Mouse (Mus musculus): ENCODE results near the gene Cldn14. TPM values are rescaled to one million over a fixed set of nuclear protein-coding genes. Genes with fewer than 3 reads are reported as not detected.
"Not testable (repeated sequence)": the region's sequence is repeated elsewhere in the genome, so short reads cannot be mapped to it uniquely, and the experiment has no call there.

Cldn14 gene
- polyA plus RNA-seq, 1 experiment from 2014 or later: 0.37 TPM

DNA sequence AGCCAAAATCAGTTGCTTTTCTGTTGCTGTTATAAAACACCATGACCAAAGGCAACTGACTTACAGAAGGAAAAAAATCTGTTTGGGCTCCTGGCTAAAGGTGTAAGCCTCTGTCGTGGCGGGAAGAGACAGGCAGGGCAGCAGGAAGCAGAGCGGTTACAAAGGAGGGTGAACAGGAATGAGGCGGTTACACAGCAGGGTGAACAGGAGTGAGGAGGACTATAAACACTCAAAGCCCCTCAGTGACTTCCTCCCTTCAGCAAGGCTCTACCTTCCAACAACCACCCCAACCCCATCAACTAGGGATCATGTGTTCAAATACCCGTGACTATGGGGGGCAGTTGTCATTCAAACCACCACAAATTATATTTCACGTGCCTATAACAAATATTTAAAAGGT, 5.2 kb downstream of the Cldn14 start:
- no peak overlapping the region for H3K4me2 ChIP-seq
- no peaks in the 10 kb centered on the region for H3K9me3 ChIP-seq
- no peaks in the 10 kb centered on the region for H3K36me3 ChIP-seq
- H3K27ac ChIP-seq: no peak overlapping the region
- no peak overlapping the region for H3K4me3 ChIP-seq (replicated peaks)
- H3K27me3 ChIP-seq (replicated peaks): no peaks in the 10 kb centered on the region
- WGBS: 90% methylated on average over 6 of the region's 6 CpGs
- H3K4me1 ChIP-seq: 0 out of 2 replicates have a peak, but pooled peaks cover 3% of the 10 kb centered on the region
- H3K9ac ChIP-seq: no peak overlapping the region
- no peak for ATAC-seq (ENCODE audit: insufficient read depth, low FRiP score, low read depth)

DNA sequence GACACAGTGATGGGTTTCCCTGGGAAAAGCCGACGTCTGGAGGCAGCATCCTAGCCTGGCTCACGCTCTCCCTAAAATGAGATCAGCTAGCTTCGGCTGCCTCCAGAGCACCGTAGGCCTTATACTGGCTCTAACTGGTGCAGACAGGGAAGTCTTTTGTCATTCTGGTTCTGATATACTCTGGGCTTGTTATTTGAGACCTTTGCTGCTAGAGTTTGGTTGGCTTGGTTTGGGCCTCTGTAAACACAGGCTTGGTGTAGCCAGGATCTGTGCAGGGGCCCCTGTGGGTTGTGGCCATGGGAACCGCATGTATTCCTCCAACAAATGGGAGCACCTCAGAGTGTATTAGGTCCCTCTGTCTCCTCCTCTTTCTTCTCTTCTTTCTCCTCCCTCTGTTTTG, 7.3 kb downstream of the Cldn14 start:
- no peaks in the 10 kb centered on the region for H3K27me3 ChIP-seq (replicated peaks)
- no peaks in the 10 kb centered on the region for H3K9me3 ChIP-seq
- WGBS: 66% methylated on average over 6 of the region's 6 CpGs
- ATAC-seq (ENCODE audit: insufficient read depth, low FRiP score, low read depth): no peak
- no peak overlapping the region for H3K27ac ChIP-seq
- no peak overlapping the region for H3K4me2 ChIP-seq
- H3K9ac ChIP-seq: no peak overlapping the region
- H3K36me3 ChIP-seq: no peaks in the 10 kb centered on the region
- no peaks in the 10 kb centered on the region for H3K4me1 ChIP-seq
- no peak overlapping the region for H3K4me3 ChIP-seq (replicated peaks)

DNA sequence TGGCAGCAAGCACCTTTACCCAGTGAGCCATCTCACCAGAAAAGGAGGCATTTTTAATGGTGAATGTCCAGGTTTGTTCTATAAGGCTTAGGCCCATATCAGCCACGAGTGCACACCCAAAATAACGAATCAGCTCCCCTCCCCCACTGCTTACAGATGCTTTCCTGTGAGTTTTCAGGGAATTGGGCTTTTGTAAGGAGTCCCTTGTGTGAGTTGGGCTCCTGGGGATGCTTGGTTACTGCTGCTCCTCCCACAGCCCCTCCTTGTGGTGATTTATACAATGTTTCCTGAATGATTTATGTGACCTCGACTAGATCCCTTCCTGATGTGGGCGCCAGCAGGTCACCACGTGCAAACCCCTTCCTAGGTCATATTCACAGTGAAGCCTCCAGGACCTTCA, 9.7 kb downstream of the Cldn14 start:
- no peak overlapping the region for H3K4me2 ChIP-seq
- no peaks in the 10 kb centered on the region for H3K4me1 ChIP-seq
- no peaks in the 10 kb centered on the region for H3K27me3 ChIP-seq (replicated peaks)
- H3K4me3 ChIP-seq (replicated peaks): no peak overlapping the region
- H3K9me3 ChIP-seq: no peaks in the 10 kb centered on the region
- H3K27ac ChIP-seq: no peak overlapping the region
- H3K36me3 ChIP-seq: no peaks in the 10 kb centered on the region
- H3K9ac ChIP-seq: no peak overlapping the region
- WGBS: 34% methylated on average over 5 of the region's 5 CpGs
- ATAC-seq (ENCODE audit: insufficient read depth, low FRiP score, low read depth): no peak

DNA sequence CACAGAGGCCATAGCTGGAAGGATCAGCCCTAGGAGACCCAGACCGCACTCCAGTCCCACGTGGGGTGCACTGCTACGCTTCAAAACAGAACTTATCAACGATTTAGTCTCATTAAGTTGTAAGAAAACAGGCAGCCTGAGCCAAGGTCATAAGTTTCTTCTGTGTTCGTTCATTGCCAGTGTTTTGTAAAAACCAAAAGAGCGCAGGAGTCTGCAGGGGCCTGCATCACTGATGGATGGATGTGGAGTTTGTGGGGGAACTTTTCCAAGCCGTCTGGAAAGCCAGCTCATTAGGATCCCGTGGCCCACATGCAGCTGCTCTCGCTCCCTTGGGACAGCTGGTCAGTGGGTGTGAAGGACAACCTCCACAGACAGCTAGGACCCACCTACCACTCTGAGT, 25.1 kb downstream of the Cldn14 start:
- H3K36me3 ChIP-seq: no peaks in the 10 kb centered on the region
- H3K9ac ChIP-seq: no peak overlapping the region
- ATAC-seq (ENCODE audit: insufficient read depth, low FRiP score, low read depth): no peak
- no peaks in the 10 kb centered on the region for H3K9me3 ChIP-seq
- no peaks in the 10 kb centered on the region for H3K27me3 ChIP-seq (replicated peaks)
- 53% methylated on average over 9 of the region's 9 CpGs for WGBS
- H3K4me1 ChIP-seq: no peaks in the 10 kb centered on the region
- no peak overlapping the region for H3K4me3 ChIP-seq (replicated peaks)
- no peak overlapping the region for H3K4me2 ChIP-seq
- no peak overlapping the region for H3K27ac ChIP-seq

DNA sequence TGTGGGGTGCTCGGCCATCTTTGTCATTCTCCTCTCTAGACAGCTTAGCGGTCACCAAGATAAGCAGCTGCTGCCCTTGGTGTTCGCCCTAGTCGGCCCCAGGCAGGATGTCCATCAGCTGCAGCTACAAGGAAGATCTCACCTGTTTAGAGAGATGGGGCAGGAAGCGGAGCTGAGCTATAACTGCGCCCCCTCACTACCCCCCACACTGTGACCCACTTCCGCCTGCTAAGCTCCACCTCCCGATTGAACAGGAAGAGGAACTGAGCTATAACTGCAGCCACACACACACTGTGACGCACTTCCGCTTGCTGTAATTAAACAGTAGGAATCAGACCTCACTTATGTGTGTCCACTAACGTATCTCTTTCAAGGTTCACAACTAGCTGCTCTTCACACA, 26.3 kb downstream of the Cldn14 start:
- Histone ChIP-seq H3K4me1 (no peaks in the 10 kb centered on the region), H3K27me3 (replicated peaks) (no peaks in the 10 kb centered on the region), H3K4me3 (replicated peaks) (no peak overlapping the region), H3K36me3 (no peaks in the 10 kb centered on the region), H3K4me2 (no peak overlapping the region), H3K27ac (no peak overlapping the region), H3K9me3 (no peaks in the 10 kb centered on the region), H3K9ac (no peak overlapping the region)
- ATAC-seq (ENCODE audit: insufficient read depth, low FRiP score, low read depth): no peak
- WGBS: 80% methylated on average over 11 of the region's 11 CpGs

DNA sequence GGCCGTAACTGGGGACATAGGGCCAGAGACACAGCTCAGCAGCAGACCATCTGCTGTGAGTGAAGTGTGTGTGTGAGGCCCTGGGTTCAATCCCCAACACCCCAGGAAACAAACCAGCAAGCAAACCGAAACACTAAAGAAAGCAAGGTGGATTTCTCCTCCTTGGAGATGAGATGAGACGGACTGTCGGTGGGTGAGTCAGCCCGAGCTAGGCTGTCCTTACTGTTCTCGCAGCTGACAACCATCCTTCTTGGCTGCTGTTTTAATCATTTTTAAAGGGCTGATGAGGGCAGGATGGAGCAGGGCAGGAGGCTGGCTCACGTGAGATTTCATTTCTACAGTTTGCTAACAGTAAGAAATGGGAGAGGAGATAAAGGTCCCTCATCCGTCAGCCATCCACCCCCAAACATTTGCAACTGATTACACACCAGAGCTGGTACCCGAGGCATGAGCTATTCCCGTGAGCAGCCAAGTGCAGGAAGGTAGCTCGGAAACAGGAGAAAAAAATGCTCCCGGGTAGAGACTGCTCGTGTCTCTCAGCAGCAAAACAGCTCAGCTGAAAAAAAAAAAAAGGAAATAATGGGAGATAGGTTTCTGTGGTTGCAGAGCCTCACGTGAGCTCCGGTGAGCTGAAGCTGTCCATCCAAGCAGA, 27.3 kb downstream of the Cldn14 start:
- no peaks in the 10 kb centered on the region for H3K27me3 ChIP-seq (replicated peaks)
- H3K9ac ChIP-seq: no peak overlapping the region
- H3K4me3 ChIP-seq (replicated peaks): no peak overlapping the region
- no peak for ATAC-seq (ENCODE audit: insufficient read depth, low FRiP score, low read depth)
- 60% methylated on average over 15 of the region's 15 CpGs for WGBS
- no peaks in the 10 kb centered on the region for H3K9me3 ChIP-seq
- no peaks in the 10 kb centered on the region for H3K36me3 ChIP-seq
- H3K27ac ChIP-seq: no peak overlapping the region
- no peak overlapping the region for H3K4me2 ChIP-seq
- H3K4me1 ChIP-seq: no peaks in the 10 kb centered on the region

DNA sequence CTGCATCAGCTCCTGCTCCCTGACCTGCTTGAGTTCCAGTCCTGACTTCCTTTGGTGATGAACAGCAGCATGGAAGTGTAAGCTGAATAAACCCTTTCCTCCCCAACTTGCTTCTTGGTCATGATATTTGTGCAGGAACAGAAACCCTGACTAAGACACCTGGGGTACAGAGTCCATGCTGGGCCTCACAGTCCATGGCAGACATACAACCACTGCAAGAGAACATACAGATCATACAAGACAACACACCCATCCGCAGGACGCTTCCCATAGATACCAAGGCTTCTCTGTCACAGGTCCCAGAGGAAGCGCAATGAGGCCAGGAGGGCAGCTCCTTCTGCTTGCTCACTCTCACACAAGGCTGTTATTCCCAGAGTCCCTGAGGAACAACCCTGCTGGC, 28.3 kb downstream of the Cldn14 start:
- not testable (repeated sequence) for H3K27ac ChIP-seq; H3K4me3 ChIP-seq (replicated peaks); H3K4me2 ChIP-seq; H3K9ac ChIP-seq; H3K36me3 ChIP-seq; H3K4me1 ChIP-seq; H3K27me3 ChIP-seq (replicated peaks); ATAC-seq (ENCODE audit: insufficient read depth, low FRiP score, low read depth); H3K9me3 ChIP-seq
- 92% methylated on average over 3 of the region's 3 CpGs for WGBS

DNA sequence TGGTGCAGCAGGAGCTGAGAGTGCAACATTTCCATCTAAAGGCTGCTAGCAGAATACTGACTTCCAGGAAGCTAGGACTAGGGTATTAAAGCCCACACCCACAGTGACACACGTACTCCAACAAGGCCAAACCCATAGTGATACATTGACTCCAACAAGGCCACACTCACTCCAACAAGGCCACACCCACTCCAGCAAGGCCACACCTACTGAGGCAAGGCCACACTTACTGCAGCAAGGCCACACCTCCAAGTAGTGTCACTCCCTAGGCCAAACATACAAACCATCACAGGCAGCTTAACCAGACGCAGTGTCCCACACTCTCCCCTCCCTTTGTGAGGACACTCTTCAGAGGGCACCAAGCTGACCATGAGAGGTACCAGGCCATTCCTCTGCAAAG, 29.3 kb downstream of the Cldn14 start:
- Histone ChIP-seq H3K9me3 (no peaks in the 10 kb centered on the region), H3K9ac (no peak overlapping the region), H3K4me3 (replicated peaks) (no peak overlapping the region), H3K36me3 (no peaks in the 10 kb centered on the region), H3K4me1 (no peaks in the 10 kb centered on the region), H3K27ac (no peak overlapping the region), H3K27me3 (replicated peaks) (no peaks in the 10 kb centered on the region), H3K4me2 (no peak overlapping the region)
- no peak for ATAC-seq (ENCODE audit: insufficient read depth, low FRiP score, low read depth)
- WGBS: 72% methylated on average over 2 of the region's 2 CpGs

DNA sequence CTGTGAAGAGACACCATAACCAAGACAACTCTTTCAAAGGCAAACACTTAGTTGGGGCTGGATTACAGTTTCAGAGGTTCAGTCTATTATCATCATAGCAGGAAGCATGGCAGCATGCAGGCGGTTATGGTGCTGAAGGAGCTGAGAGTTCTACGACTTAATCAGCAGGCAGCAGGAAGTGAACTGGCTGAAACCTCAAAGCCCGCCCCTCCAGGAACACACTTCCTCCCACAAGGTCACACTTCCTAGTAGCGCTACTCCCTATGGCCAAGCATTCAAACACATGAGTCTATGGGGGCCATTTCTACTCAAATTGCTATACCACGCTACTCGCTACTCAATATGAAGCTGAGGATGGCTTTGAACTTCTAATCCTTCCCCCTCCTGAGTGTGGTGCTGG, 31.1 kb downstream of the Cldn14 start:
- H3K36me3 ChIP-seq: no peaks in the 10 kb centered on the region
- H3K9ac ChIP-seq: no peak overlapping the region
- ATAC-seq (ENCODE audit: insufficient read depth, low FRiP score, low read depth): no peak
- no peak overlapping the region for H3K27ac ChIP-seq
- no peaks in the 10 kb centered on the region for H3K27me3 ChIP-seq (replicated peaks)
- WGBS: 88% methylated on average over 6 of the region's 6 CpGs
- H3K9me3 ChIP-seq: no peaks in the 10 kb centered on the region
- H3K4me1 ChIP-seq: no peaks in the 10 kb centered on the region
- H3K4me2 ChIP-seq: no peak overlapping the region
- H3K4me3 ChIP-seq (replicated peaks): no peak overlapping the region

DNA sequence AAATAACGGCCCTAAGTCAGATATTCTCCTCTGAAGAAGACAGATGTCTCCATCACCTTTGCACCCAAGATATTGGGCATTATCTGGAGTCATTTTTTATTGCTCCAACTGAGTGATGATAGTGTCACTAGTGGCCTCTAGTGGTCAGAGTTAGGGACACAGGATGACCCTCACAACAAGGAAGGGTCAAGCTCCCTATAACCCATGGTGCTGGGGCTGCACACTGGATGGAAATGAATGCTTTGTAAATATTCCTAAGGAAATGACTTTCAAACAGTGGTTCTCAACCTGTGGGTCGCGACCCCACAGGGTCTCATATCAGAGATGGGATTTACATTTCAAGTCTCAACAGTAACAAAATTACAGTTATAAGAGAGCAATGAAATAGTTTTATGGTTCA, 31.7 kb downstream of the Cldn14 start:
- 38% methylated on average over 3 of the region's 3 CpGs for WGBS

DNA sequence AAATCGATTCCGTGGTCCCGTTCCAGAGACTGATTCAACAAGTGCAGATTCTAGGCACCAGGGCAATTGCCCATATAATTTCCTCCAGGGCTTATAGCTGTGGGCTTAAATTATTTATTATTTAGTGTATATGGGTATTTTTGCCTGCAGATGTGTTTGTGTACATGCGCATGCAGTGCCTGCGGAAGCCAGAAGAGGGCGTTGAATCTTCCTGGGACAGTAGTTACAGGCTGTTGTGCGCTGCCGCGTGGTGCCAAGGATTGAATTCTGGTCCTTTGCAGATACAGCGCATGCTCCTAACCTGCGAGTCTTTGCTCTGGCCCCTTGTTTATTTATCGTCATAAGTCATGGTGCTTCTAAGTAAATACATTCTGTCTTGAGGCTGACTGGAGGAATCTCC, 33.2 kb downstream of the Cldn14 start:
- no peak overlapping the region for H3K4me3 ChIP-seq (replicated peaks)
- H3K4me2 ChIP-seq: no peak overlapping the region
- H3K4me1 ChIP-seq: no peaks in the 10 kb centered on the region
- ATAC-seq (ENCODE audit: insufficient read depth, low FRiP score, low read depth): no peak
- H3K36me3 ChIP-seq: no peaks in the 10 kb centered on the region
- no peaks in the 10 kb centered on the region for H3K9me3 ChIP-seq
- no peak overlapping the region for H3K27ac ChIP-seq
- no peak overlapping the region for H3K9ac ChIP-seq
- WGBS: 79% methylated on average over 12 of the region's 12 CpGs
- no peaks in the 10 kb centered on the region for H3K27me3 ChIP-seq (replicated peaks)

More for the DNA sequence above, 31.7 kb downstream of the Cldn14 start:
- Histone ChIP-seq H3K4me3 (replicated peaks) (no peak overlapping the region), H3K9me3 (no peaks in the 10 kb centered on the region), H3K4me1 (no peaks in the 10 kb centered on the region), H3K4me2 (no peak overlapping the region), H3K9ac (no peak overlapping the region), H3K36me3 (no peaks in the 10 kb centered on the region), H3K27ac (no peak overlapping the region), H3K27me3 (replicated peaks) (no peaks in the 10 kb centered on the region)
- ATAC-seq (ENCODE audit: insufficient read depth, low FRiP score, low read depth): no peak

DNA sequence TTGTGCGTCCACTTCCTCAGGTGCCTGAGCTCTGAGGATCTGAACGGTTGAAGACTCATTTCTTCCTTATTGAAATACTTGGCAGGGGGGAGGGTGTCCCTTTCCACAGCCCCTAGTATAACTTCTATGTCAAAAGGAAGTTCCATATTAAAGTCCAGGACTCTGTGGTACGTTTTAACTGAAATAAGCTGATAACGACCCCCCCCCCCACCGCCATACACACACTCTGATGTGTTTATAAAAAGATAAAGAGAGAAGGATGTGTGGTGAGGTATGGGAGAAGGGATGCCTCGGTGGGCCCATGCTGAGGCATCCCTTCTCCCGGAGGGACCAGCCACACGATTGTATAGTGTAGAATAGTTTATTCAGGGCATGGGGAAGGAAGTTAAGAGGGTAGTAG, 34.4 kb downstream of the Cldn14 start:
- Histone ChIP-seq H3K36me3 (no peaks in the 10 kb centered on the region), H3K4me1 (no peaks in the 10 kb centered on the region), H3K9me3 (no peaks in the 10 kb centered on the region), H3K9ac (no peak overlapping the region), H3K4me2 (no peak overlapping the region), H3K4me3 (replicated peaks) (no peak overlapping the region), H3K27ac (no peak overlapping the region), H3K27me3 (replicated peaks) (no peaks in the 10 kb centered on the region)
- no peak for ATAC-seq (ENCODE audit: insufficient read depth, low FRiP score, low read depth)
- WGBS: 53% methylated on average over 8 of the region's 8 CpGs

DNA sequence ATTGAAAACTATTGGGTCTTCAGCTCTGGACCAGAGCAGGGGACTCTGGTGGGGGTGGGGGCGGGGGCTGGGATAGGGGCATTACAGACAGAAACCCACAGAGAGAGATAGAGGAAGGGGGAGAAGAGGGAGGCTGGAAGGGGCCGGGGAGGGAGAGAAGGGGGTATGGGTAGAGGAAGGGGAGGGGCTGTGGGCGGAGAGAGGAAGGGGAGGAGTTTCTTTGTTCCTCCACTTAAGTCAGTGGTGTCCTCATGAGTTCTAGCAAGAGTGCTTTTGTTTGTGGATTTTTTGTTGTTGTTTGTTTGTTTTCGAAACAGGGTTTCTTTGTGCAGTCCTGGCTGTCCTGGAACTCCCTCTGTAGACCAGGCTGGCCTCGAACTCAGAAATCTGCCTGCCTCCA, 35.1 kb downstream of the Cldn14 start:
- Histone ChIP-seq H3K4me3 (replicated peaks) (peak overlapping the region; percentile 24; the same call in 1 of the 2 replicates), H3K9me3 (no peaks in the 10 kb centered on the region), H3K4me1 (no peaks in the 10 kb centered on the region), H3K4me2 (peak overlapping the region; percentile 46), H3K36me3 (no peaks in the 10 kb centered on the region), H3K27ac (no peak overlapping the region), H3K9ac (no peak overlapping the region), H3K27me3 (replicated peaks) (no peaks in the 10 kb centered on the region)
- 51% methylated on average over 5 of the region's 5 CpGs for WGBS
- no peak for ATAC-seq (ENCODE audit: insufficient read depth, low FRiP score, low read depth)

Data from stomach, embryonic 15.5 days (tissue).